Mouse (Mus musculus) forebrain, postnatal 0 days (tissue): ENCODE data around the gene Maml3. TPM values are rescaled to one million over a fixed set of nuclear protein-coding genes. Genes with fewer than 3 reads are reported as not detected.

Source experiments
- ATAC-seq: fragments of 200-750 bp; cut with Nextera tagmentation; 2 replicates; pipeline ENCODE4 v1.8.0; 2017; ENCODE audit warnings: mild to moderate bottlenecking, moderate library complexity
- DNase-seq: peaks from one replicate; pipeline ENCODE4 v3.0.0-alpha.2; 2015
- H3K27ac ChIP-seq: fragments of 300-500 bp; sonication (generic); 2 replicates; pipeline ENCODE4 v1.5.1; 2014; ENCODE audit warnings: low read depth, mild to moderate bottlenecking, antibody characterized with exemption, low read length, moderate library complexity, mixed read lengths
- H3K27me3 ChIP-seq: fragments of 300-500 bp; sonication (generic); 2 replicates; pipeline ENCODE4 v1.6.1; 2014; ENCODE audit warnings: mild to moderate bottlenecking, low read length, mixed read lengths; ENCODE audit not compliant: insufficient read depth
- H3K36me3 ChIP-seq: fragments of 300-500 bp; sonication (generic); 2 replicates; pipeline ENCODE4 v1.6.1; 2014; ENCODE audit warnings: mild to moderate bottlenecking, moderate library complexity; ENCODE audit not compliant: insufficient read depth
- H3K4me1 ChIP-seq: fragments of 300-500 bp; sonication (generic); 2 replicates; pipeline ENCODE4 v1.6.1; 2014; ENCODE audit warnings: antibody characterized with exemption; ENCODE audit not compliant: insufficient read depth
- H3K4me2 ChIP-seq: fragments of 300-500 bp; sonication (generic); 2 replicates; pipeline ENCODE4 v1.6.1; 2014; ENCODE audit warnings: low read depth, mild to moderate bottlenecking, moderate library complexity
- H3K4me3 ChIP-seq: fragments of 300-500 bp; sonication (generic); 2 replicates; pipeline ENCODE4 v1.5.1; 2014; ENCODE audit warnings: low read depth, low read length, mixed read lengths
- H3K9ac ChIP-seq: fragments of 300-500 bp; sonication (generic); 2 replicates; pipeline ENCODE4 v1.6.1; 2014; ENCODE audit warnings: mild to moderate bottlenecking
- H3K9me3 ChIP-seq: fragments of 300-500 bp; sonication (generic); 2 replicates; pipeline ENCODE4 v1.6.1; 2016; ENCODE audit warnings: low read length
- CTCF ChIP-seq: sonication (generic); IDR thresholded peaks from 2 replicates; pipeline ENCODE4 v1.5.1; 2016; ENCODE audit warnings: antibody characterized with exemption, control low read depth, low read depth
- WGBS: fragments of 180-500 bp; shearing (Covaris S2); extraction: QIAGEN DNeasy Blood & Tissue Kit; methylation state at CpG from one replicate; pipeline ENCODE4 v1.1.7; 2014; 5-methylcytosine and 5-hydroxymethylcytosine counted together
- polyA plus RNA-seq: library from polyadenylated mRNA; unstranded; fragments of >200 nt; fragmentation: Nextera tagmentation; extraction: Ambion mirVana; gene quantifications from 2 replicates; pipeline ENCODE4 v1.2.1, GENCODE M21; 2015
- total RNA-seq: library from RNA; depleted of rRNA; stranded (reverse); fragments of >200 nt; gene quantifications from 2 replicates; pipeline ENCODE4 v1.2.3, GENCODE M21; 2014

Maml3 gene
- total and polyA plus RNA-seq, 2 experiments from 2014 or later, result 3.1 to 14.9 TPM

GRCm38 (mm10) chr3:51907113-51907860, 197.6 kb downstream of the Maml3 start:
- no peaks in the 10 kb centered on the region; the same call in 1 of the 2 replicates for H3K4me1 ChIP-seq
- H3K4me2 ChIP-seq, result no peak overlapping the region
- H3K36me3 ChIP-seq, result no peaks in the 10 kb centered on the region
- no peaks in the 10 kb centered on the region for H3K9me3 ChIP-seq
- ATAC-seq, result no peak
- no peak for DNase-seq
- no peak overlapping the region for H3K9ac ChIP-seq
- no peak overlapping the region for H3K27ac ChIP-seq
- no peaks in the 10 kb centered on the region for H3K27me3 ChIP-seq
- no peak for TF ChIP-seq CTCF
- H3K4me3 ChIP-seq, result no peak overlapping the region
- 39% methylated on average over 10 of the region's 10 CpGs for WGBS

GRCm38 (mm10) chr3:51905903-51906302, 199.0 kb downstream of the Maml3 start:
- no peaks in the 10 kb centered on the region for H3K27me3 ChIP-seq
- H3K36me3 ChIP-seq, result no peaks in the 10 kb centered on the region
- WGBS, result 85% methylated on average over 9 of the region's 9 CpGs
- no peak overlapping the region for H3K9ac ChIP-seq
- H3K4me1 ChIP-seq, result no peaks in the 10 kb centered on the region; the same call in 1 of the 2 replicates
- no peaks in the 10 kb centered on the region for H3K9me3 ChIP-seq
- no peak overlapping the region for H3K27ac ChIP-seq
- no peak for TF ChIP-seq CTCF
- DNase-seq, result no peak
- H3K4me2 ChIP-seq, result no peak overlapping the region
- no peak for ATAC-seq
- H3K4me3 ChIP-seq, result no peak overlapping the region

- Histone ChIP-seq H3K27me3 (no peaks in the 10 kb centered on the region), H3K36me3 (no peaks in the 10 kb centered on the region), H3K4me3 (no peak overlapping the region), H3K27ac (0 out of 2 replicates have a peak overlapping the region, but pooled peaks have one; percentile 40), H3K4me2 (no peak overlapping the region), H3K9me3 (no peaks in the 10 kb centered on the region), H3K4me1 (no peaks in the 10 kb centered on the region; the same call in 1 of the 2 replicates), H3K9ac (peak overlapping the region; percentile 28; the same call in 1 of the 2 replicates)
- peak; percentile 51 for ATAC-seq
- TF ChIP-seq CTCF, result no peak
- WGBS, result 38% methylated on average over 12 of the region's 12 CpGs
- DNase-seq, result peak; percentile 56
These were observed 200.5 kb downstream of the Maml3 start for GRCm38 (mm10) chr3:51904357-51904855.

- Histone ChIP-seq H3K4me3 (no peak overlapping the region), H3K9me3 (no peaks in the 10 kb centered on the region), H3K4me2 (no peak overlapping the region), H3K27ac (0 out of 2 replicates have a peak overlapping the region, but pooled peaks have one; percentile 35), H3K36me3 (no peaks in the 10 kb centered on the region), H3K9ac (no peak overlapping the region), H3K27me3 (no peaks in the 10 kb centered on the region), H3K4me1 (no peaks in the 10 kb centered on the region; the same call in 1 of the 2 replicates)
- ATAC-seq, result peak; percentile 12; the same call in 1 of the 2 replicates
- DNase-seq, result no peak
- TF ChIP-seq CTCF, result no peak
- WGBS, result 43% methylated on average over 2 of the region's 2 CpGs
These were observed 203.7 kb downstream of the Maml3 start for GRCm38 (mm10) chr3:51901151-51901550.

GRCm38 (mm10) chr3:51894514-51894913, 210.4 kb downstream of the Maml3 start:
- no peak overlapping the region for H3K27ac ChIP-seq
- no peak overlapping the region for H3K4me3 ChIP-seq
- TF ChIP-seq CTCF, result 0 out of 2 replicates have a peak, but pooled peaks have one; percentile 11
- H3K27me3 ChIP-seq, result no peaks in the 10 kb centered on the region
- H3K4me2 ChIP-seq, result no peak overlapping the region
- no peak for ATAC-seq
- H3K9me3 ChIP-seq, result no peaks in the 10 kb centered on the region
- no peak for DNase-seq
- WGBS, result 64% methylated on average over 8 of the region's 8 CpGs
- peaks cover 7% of the 10 kb centered on the region; the same call in 1 of the 2 replicates for H3K4me1 ChIP-seq
- no peak overlapping the region for H3K9ac ChIP-seq
- H3K36me3 ChIP-seq, result no peaks in the 10 kb centered on the region

GRCm38 (mm10) chr3:51891562-51892119, 213.2 kb downstream of the Maml3 start:
- no peak for TF ChIP-seq CTCF
- no peaks in the 10 kb centered on the region for H3K36me3 ChIP-seq
- DNase-seq, result no peak
- WGBS, result 76% methylated on average over 10 of the region's 10 CpGs
- H3K4me2 ChIP-seq, result no peak overlapping the region
- no peak overlapping the region for H3K27ac ChIP-seq
- ATAC-seq, result no peak
- no peaks in the 10 kb centered on the region for H3K27me3 ChIP-seq
- no peak overlapping the region for H3K4me3 ChIP-seq
- H3K4me1 ChIP-seq, result peaks cover 20% of the 10 kb centered on the region
- H3K9ac ChIP-seq, result no peak overlapping the region
- H3K9me3 ChIP-seq, result no peaks in the 10 kb centered on the region

GRCm38 (mm10) chr3:51890181-51890580, 214.7 kb downstream of the Maml3 start:
- H3K9ac ChIP-seq, result no peak overlapping the region
- no peak for TF ChIP-seq CTCF
- H3K4me2 ChIP-seq, result no peak overlapping the region
- H3K27ac ChIP-seq, result peak overlapping the region; percentile 68
- H3K36me3 ChIP-seq, result no peaks in the 10 kb centered on the region
- no peak for DNase-seq
- H3K4me1 ChIP-seq, result peaks cover 25% of the 10 kb centered on the region
- H3K4me3 ChIP-seq, result no peak overlapping the region
- H3K9me3 ChIP-seq, result no peaks in the 10 kb centered on the region
- 54% methylated on average over 4 of the region's 4 CpGs for WGBS
- no peaks in the 10 kb centered on the region for H3K27me3 ChIP-seq
- ATAC-seq, result 0 out of 2 replicates have a peak, but pooled peaks have one; percentile 1
